20 mouse cellular contexts compared by ENCODE assay signal in the genomic region with DNA sequence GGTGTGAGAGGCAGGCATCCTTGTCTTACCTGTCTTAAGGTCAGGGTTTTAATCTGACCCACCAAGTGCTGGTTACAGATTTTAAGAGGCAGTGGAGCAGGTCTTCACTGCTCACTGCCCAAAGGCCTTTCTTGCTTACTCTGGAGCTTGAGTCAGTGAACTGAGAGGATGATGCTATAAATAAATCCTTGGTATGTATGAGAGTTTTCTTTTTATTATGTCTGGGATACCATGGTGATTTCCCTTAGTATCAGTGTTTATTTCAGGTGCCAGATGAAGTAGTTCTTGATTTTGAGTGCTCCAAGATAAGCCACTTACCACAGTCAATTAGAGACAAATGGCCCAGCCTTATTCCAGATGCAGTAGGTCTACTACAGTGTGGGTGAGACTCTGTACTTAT. TPM values are rescaled to one million over a fixed set of nuclear protein-coding genes. Genes with fewer than 3 reads are reported as not detected.
A peak's percentile ranks its signal among the peaks of the same experiment; 100 is the strongest.
DNase-seq lines count a peak whose midpoint lies in the region; ATAC-seq and TF ChIP-seq lines count a peak whose summit lies in the region.
"Had no signal": no experiment of that assay in that cellular context is flagged by ENCODE, and none has a peak within 500 bp of the region (broad histone marks: within the 10 kb centered on the region; RNA-seq: fewer than 3 reads in every experiment).

No protein-coding gene starts in this region.

- no peak for DNase-seq in heart, postnatal 36 days
- DNase-seq in heart, postnatal 0 days (ENCODE audit: low spot score) = no peak
- no peak for DNase-seq in heart, adult 9 months (ENCODE audit: low spot score in 2 of 2)
- peak; percentile 40 for DNase-seq in NIH3T3 (ENCODE audit: low read depth)
- DNase-seq in Patski (ENCODE audit: low read depth, low spot score) = no peak
- DNase-seq: adrenal gland, postnatal 10 days; cerebellum, adult 11 months; cerebellum, adult 8-10 months; cerebellum, postnatal 14 days; embryo, embryonic 11 days; gastrocnemius, postnatal 36 days; heart, adult 2 months; kidney, adult 8-10 months had no signal

- H3K9ac ChIP-seq in heart, embryonic 13.5 days = peak overlapping the region; percentile 47; the same call in 1 of the 2 replicates
- H3K9ac ChIP-seq in heart, postnatal 0 days (replicated peaks; ENCODE audit: low read depth, low read length) = no peak overlapping the region
- H3K9ac ChIP-seq in hindbrain, embryonic 13.5 days = no peak overlapping the region
- H3K9ac ChIP-seq: embryonic facial prominence, embryonic 15.5 days; forebrain, embryonic 15.5 days had no signal

- intact Hi-C loops in heart, postnatal 36 days (cut with DNase I) = loop anchor here (5.0 kb wide), 1 partner anchor 109 kb away; no protein-coding TSS in a partner anchor

- peak overlapping the region; percentile 40 for H3K4me2 ChIP-seq in heart, embryonic 13.5 days
- H3K4me2 ChIP-seq in heart, postnatal 0 days (ENCODE audit: low read depth, low read length) = no peak overlapping the region
- H3K4me2 ChIP-seq in hindbrain, embryonic 13.5 days = no peak overlapping the region
- H3K4me2 ChIP-seq: embryonic facial prominence, embryonic 15.5 days; forebrain, embryonic 15.5 days had no signal

- H3K4me3 ChIP-seq in heart, embryonic 13.5 days = no peak overlapping the region
- H3K4me3 ChIP-seq in heart, postnatal 0 days (ENCODE audit: low read depth, low read length) = no peak overlapping the region
- no peak overlapping the region for H3K4me3 ChIP-seq in hindbrain, embryonic 13.5 days
- H3K4me3 ChIP-seq: embryonic facial prominence, embryonic 15.5 days; forebrain, embryonic 15.5 days; heart, adult 2 months had no signal

- no peak for ATAC-seq in heart, embryonic 13.5 days (ENCODE audit: extremely low read depth, insufficient number of reproducible peaks, low FRiP score, low TSS enrichment)
- peak; percentile 63 for ATAC-seq in heart, postnatal 0 days (ENCODE audit: insufficient read depth, low read depth)
- ATAC-seq in Patski = peak; percentile 70
- no peak for ATAC-seq in hindbrain, embryonic 13.5 days (ENCODE audit: low FRiP score)
- ATAC-seq: forebrain, embryonic 15.5 days; hindbrain, embryonic 16.5 days; inflammation-experienced regulatory T-cells, adult 6 months; intestine, postnatal 0 days had no signal

- in situ Hi-C loops in Patski (cut with MboI; ENCODE audit: low pct_unique_long_range_greater_than_20kb) = no loop called here

- no peaks in the 10 kb centered on the region for H3K27me3 ChIP-seq in heart, embryonic 13.5 days (replicated peaks)
- no peaks in the 10 kb centered on the region for H3K27me3 ChIP-seq in heart, postnatal 0 days (ENCODE audit: control insufficient read depth, insufficient read depth, low read length)
- H3K27me3 ChIP-seq in Patski = no peaks in the 10 kb centered on the region
- no peaks in the 10 kb centered on the region for H3K27me3 ChIP-seq in hindbrain, embryonic 13.5 days
- H3K27me3 ChIP-seq: embryonic facial prominence, embryonic 15.5 days; forebrain, embryonic 15.5 days had no signal

- TF ChIP-seq CTCF in heart, postnatal 0 days (IDR thresholded peaks at IDR 0.05; ENCODE audit: low read depth) = no peak
- TF ChIP-seq CTCF in Patski (IDR thresholded peaks at IDR 0.05) = no peak

- POLR2A ChIA-PET in Patski (lab: Charles Lee) = no interaction called here

- H3K9me3 ChIP-seq in heart, embryonic 13.5 days = no peaks in the 10 kb centered on the region
- no peaks in the 10 kb centered on the region for H3K9me3 ChIP-seq in heart, postnatal 0 days (replicated peaks; ENCODE audit: control insufficient read depth, low read length)
- H3K9me3 ChIP-seq in hindbrain, embryonic 13.5 days = no peaks in the 10 kb centered on the region
- H3K9me3 ChIP-seq: embryonic facial prominence, embryonic 15.5 days; forebrain, embryonic 15.5 days had no signal

- CTCF ChIA-PET in Patski (lab: Charles Lee) = no interaction called here

- peaks cover 54% of the 10 kb centered on the region for H3K4me1 ChIP-seq in heart, embryonic 13.5 days
- H3K4me1 ChIP-seq in heart, postnatal 0 days (ENCODE audit: control insufficient read depth, insufficient read depth) = peaks cover 14% of the 10 kb centered on the region
- H3K4me1 ChIP-seq in hindbrain, embryonic 13.5 days (replicated peaks) = no peaks in the 10 kb centered on the region
- H3K4me1 ChIP-seq: forebrain, embryonic 15.5 days had no signal

- peak overlapping the region; percentile 50; the same call in 1 of the 2 replicates for H3K27ac ChIP-seq in heart, embryonic 13.5 days (replicated peaks)
- 0 out of 2 replicates have a peak overlapping the region, but pooled peaks have one; percentile 17 for H3K27ac ChIP-seq in heart, postnatal 0 days (ENCODE audit: low read depth)
- H3K27ac ChIP-seq in hindbrain, embryonic 13.5 days = no peak overlapping the region
- H3K27ac ChIP-seq: embryonic facial prominence, embryonic 15.5 days; forebrain, embryonic 15.5 days; heart, adult 2 months had no signal

- TF ChIP-seq EP300 in heart, postnatal 0 days (IDR thresholded peaks at IDR 0.05; ENCODE audit: low read depth) = no peak

- no peaks in the 10 kb centered on the region for H3K36me3 ChIP-seq in heart, embryonic 13.5 days
- no peaks in the 10 kb centered on the region for H3K36me3 ChIP-seq in heart, postnatal 0 days (replicated peaks; ENCODE audit: control insufficient read depth, insufficient read depth, low read length)
- no peaks in the 10 kb centered on the region for H3K36me3 ChIP-seq in hindbrain, embryonic 13.5 days
- H3K36me3 ChIP-seq: embryonic facial prominence, embryonic 15.5 days; forebrain, embryonic 15.5 days had no signal

RNA-seq across cellular contexts. Expression of gene Il1r1, which starts 41.5 kb away (rescaled TPM):
- 6.2 and 6.3 TPM in 2 replicates for polyA plus RNA-seq in heart, embryonic 13.5 days (2015; fragmentation: Nextera tagmentation; extraction: Ambion mirVana)
- total RNA-seq in heart, postnatal 36 days (2021) = 1 to 10 TPM; 5.3 to 6.4 TPM
- 4.7 and 5.2 TPM in 2 replicates for total RNA-seq in heart, postnatal 0 days (2014; rRNA removed; ENCODE audit: low replicate concordance)
- 5.1 and 5.6 TPM in 2 replicates for polyA plus RNA-seq in heart, postnatal 0 days (2015; fragmentation: Nextera tagmentation; extraction: Ambion mirVana)
- polyA plus RNA-seq in Patski (2021) = 32.6 TPM
- polyA plus RNA-seq in hindbrain, embryonic 13.5 days (2015; fragmentation: Nextera tagmentation; extraction: Ambion mirVana) = 0.74 and 0.98 TPM in 2 replicates

Comparison
In these comparisons a context has a peak if more than half of its experiments do, and no peak if none do; other contexts are left out.
1. ATAC-seq: peak in heart, postnatal 0 days (single experiment) and Patski (single experiment); none in heart, embryonic 13.5 days (single experiment) and hindbrain, embryonic 13.5 days (single experiment).